Mouse (Mus musculus) kidney, postnatal 0 days (tissue): ENCODE measurements around the gene Suds3. TPM values are rescaled to one million over a fixed set of nuclear protein-coding genes. Genes with fewer than 3 reads are reported as not detected.

Experiments used
- ATAC-seq: fragments of 200-750 bp; cut with Nextera tagmentation; replicated peaks from 2 replicates; pipeline ENCODE4 v1.8.0; 2017; ENCODE audit warnings: low read depth, moderate number of reproducible peaks, moderate TSS enrichment, moderate library complexity; ENCODE audit not compliant: low FRiP score
- DNase-seq: peaks from one replicate; pipeline ENCODE4 v3.0.0-alpha.2; 2016; ENCODE audit warnings: low spot score
- H3K27ac ChIP-seq: fragments of 300-500 bp; sonication (generic); 2 replicates; pipeline ENCODE4 v1.5.1; 2014; ENCODE audit warnings: mild to moderate bottlenecking
- H3K27me3 ChIP-seq: fragments of 300-500 bp; sonication (generic); 2 replicates; pipeline ENCODE4 v1.6.1; 2014; ENCODE audit warnings: low read length, mixed read lengths; ENCODE audit not compliant: insufficient read depth
- H3K36me3 ChIP-seq: fragments of 300-500 bp; sonication (generic); 2 replicates; pipeline ENCODE4 v1.6.1; 2014; ENCODE audit warnings: low read length, mixed read lengths; ENCODE audit not compliant: insufficient read depth
- H3K4me1 ChIP-seq: fragments of 300-500 bp; sonication (generic); replicated peaks from 2 replicates; pipeline ENCODE4 v1.6.1; 2014; ENCODE audit warnings: antibody characterized with exemption, low read length, mixed read lengths; ENCODE audit not compliant: insufficient read depth
- H3K4me2 ChIP-seq: fragments of 300-500 bp; sonication (generic); 2 replicates; pipeline ENCODE4 v1.6.1; 2014; ENCODE audit warnings: mild to moderate bottlenecking, low read length, moderate library complexity, mixed read lengths
- H3K4me3 ChIP-seq: fragments of 300-500 bp; sonication (generic); replicated peaks from 2 replicates; pipeline ENCODE4 v1.5.1; 2014; ENCODE audit warnings: low read depth, low read length
- H3K9ac ChIP-seq: fragments of 300-500 bp; sonication (generic); 2 replicates; pipeline ENCODE4 v1.6.1; 2014; ENCODE audit warnings: low read depth, low read length
- H3K9me3 ChIP-seq: fragments of 300-500 bp; sonication (generic); replicated peaks from 2 replicates; pipeline ENCODE4 v1.6.1; 2016; ENCODE audit warnings: low read length, inconsistent platforms, mixed read lengths
- CTCF ChIP-seq: IDR thresholded peaks from 2 replicates; pipeline ENCODE4 v1.5.1; 2016; ENCODE audit warnings: antibody characterized with exemption, low read depth, mild to moderate bottlenecking, moderate library complexity
- WGBS: fragments of 180-500 bp; shearing (Covaris S2); extraction: QIAGEN DNeasy Blood & Tissue Kit; methylation state at CpG from one replicate; pipeline ENCODE4 v1.1.7; 2014; 5-methylcytosine and 5-hydroxymethylcytosine counted together
- polyA plus RNA-seq: library from polyadenylated mRNA; unstranded; fragments of >200 nt; fragmentation: Nextera tagmentation; extraction: Ambion mirVana; gene quantifications from 2 replicates; pipeline ENCODE4 v1.2.1, GENCODE M21; 2015

Suds3 gene
- polyA plus RNA-seq, 1 experiment from 2014 or later, result 69.3 TPM

DNA sequence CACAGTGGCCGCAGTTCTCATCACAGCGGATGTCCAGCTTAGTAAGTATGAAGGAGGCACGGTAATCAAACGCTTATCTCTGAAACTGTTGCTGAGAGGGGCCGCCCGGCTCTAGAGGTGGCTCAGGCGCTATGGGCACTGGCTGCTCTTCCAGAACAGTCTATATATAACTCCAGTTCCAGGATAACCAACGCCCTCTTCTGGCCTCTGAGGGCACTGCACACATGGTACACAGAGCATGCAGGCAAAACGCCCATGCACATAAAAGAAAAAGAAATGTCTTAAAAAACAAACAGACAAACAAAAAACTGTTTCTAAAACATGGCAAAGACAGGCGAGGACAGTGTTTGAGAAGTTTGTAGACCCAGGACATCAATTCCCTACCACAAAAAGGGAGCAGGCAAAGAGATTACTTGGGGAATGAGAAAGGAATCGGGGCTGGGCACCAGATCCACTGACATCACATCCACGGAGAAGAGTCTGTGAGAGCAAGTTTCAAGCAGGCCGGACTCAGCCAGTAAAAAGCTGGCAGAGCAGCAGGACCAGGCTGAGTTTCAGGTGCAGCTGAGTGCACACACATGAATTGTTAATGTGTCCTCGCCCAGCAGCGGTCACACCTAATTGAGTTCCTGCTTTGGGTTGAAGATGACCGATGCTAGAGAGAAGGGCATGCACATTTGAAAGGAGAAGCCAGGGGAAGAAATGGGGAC lies 4.7 kb downstream of the Suds3 start:
- Histone ChIP-seq H3K4me1 (no peaks in the 10 kb centered on the region), H3K27me3 (no peaks in the 10 kb centered on the region), H3K4me3 (no peak overlapping the region), H3K36me3 (peaks cover 28% of the 10 kb centered on the region), H3K9me3 (no peaks in the 10 kb centered on the region), H3K9ac (no peak overlapping the region), H3K4me2 (no peak overlapping the region), H3K27ac (no peak overlapping the region)
- ATAC-seq, result no peak
- WGBS, result 80% methylated on average over 16 of the region's 16 CpGs
- DNase-seq, result no peak
- TF ChIP-seq CTCF, result peak; percentile 32; the same call in 1 of the 2 replicates

DNA sequence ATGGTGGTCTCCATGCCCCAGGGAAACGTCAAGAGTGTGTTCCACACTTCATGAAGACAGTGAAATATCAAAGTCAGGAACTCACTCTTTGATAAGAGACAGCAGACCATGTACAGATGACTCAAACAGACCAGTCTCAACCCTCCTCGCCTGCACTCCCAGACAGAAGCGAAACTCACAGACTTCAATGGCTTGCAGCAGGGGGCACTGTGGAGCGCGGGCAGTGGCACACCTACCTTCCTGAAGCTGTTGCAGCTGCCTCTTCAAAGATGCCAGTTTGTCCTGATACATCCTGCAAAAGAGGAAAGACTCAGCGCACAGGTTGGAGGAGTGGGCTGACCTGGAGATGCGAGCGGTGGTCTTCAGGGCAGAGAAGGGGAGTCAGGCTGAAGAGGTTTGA lies 6.4 kb downstream of the Suds3 start:
- H3K36me3 ChIP-seq, result peaks cover 44% of the 10 kb centered on the region
- WGBS, result 87% methylated on average over 8 of the region's 8 CpGs
- H3K4me2 ChIP-seq, result no peak overlapping the region
- DNase-seq (no peak), ATAC-seq (no peak)
- no peak overlapping the region for H3K27ac ChIP-seq
- no peaks in the 10 kb centered on the region for H3K9me3 ChIP-seq
- peak; percentile 58 for TF ChIP-seq CTCF
- H3K27me3 ChIP-seq, result no peaks in the 10 kb centered on the region
- no peaks in the 10 kb centered on the region for H3K4me1 ChIP-seq
- no peak overlapping the region for H3K4me3 ChIP-seq
- H3K9ac ChIP-seq, result no peak overlapping the region

DNA sequence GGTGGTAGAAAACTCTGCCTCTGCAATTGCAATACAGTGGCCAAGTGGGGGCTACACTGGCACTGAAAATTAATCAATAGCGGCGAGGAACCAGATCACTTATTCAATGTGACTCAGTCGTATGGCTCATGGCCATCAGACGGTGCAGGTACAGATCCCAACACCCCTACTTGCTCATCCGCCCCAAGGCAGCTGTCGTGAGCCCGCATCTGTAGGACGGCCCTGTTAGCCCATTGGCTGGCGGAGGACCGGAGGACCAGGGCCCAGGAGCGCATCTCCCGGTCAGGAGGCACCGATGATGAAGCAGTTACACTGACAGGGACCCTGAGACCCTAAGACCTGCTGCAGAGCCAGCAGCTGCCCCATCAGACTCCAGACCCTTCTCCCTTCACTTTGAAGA lies 7.2 kb downstream of the Suds3 start:
- no peak for TF ChIP-seq CTCF
- Histone ChIP-seq H3K4me2 (no peak overlapping the region), H3K4me1 (no peaks in the 10 kb centered on the region), H3K9ac (no peak overlapping the region), H3K27ac (no peak overlapping the region), H3K27me3 (no peaks in the 10 kb centered on the region), H3K4me3 (no peak overlapping the region), H3K36me3 (peaks cover 45% of the 10 kb centered on the region), H3K9me3 (no peaks in the 10 kb centered on the region)
- 99% methylated on average over 13 of the region's 13 CpGs for WGBS
- ATAC-seq (no peak), DNase-seq (no peak)

DNA sequence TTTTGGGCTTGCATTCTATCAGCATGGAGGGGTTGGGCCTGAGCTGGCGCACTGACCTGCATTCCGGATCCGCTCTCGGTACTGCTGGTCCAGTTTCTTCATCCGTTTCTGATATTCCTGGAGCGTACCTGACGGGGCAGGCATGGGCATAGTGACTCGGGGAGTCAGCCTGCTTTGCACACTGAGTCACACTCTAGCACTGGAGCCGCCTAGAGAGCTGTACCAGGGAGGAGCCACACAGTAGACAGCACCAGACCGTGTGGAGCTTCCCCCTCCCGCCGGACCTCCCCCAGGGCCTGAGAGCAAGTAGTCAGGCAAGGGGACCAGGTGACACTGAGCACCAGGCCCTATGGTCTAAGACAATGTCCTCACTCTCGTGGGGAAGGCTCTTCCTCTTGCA lies 7.6 kb downstream of the Suds3 start:
- Histone ChIP-seq H3K27ac (no peak overlapping the region), H3K4me3 (no peak overlapping the region), H3K4me1 (no peaks in the 10 kb centered on the region), H3K9ac (no peak overlapping the region), H3K36me3 (peaks cover 49% of the 10 kb centered on the region), H3K4me2 (no peak overlapping the region), H3K27me3 (no peaks in the 10 kb centered on the region), H3K9me3 (no peaks in the 10 kb centered on the region)
- DNase-seq (no peak), ATAC-seq (no peak)
- no peak for TF ChIP-seq CTCF
- 94% methylated on average over 13 of the region's 13 CpGs for WGBS

DNA sequence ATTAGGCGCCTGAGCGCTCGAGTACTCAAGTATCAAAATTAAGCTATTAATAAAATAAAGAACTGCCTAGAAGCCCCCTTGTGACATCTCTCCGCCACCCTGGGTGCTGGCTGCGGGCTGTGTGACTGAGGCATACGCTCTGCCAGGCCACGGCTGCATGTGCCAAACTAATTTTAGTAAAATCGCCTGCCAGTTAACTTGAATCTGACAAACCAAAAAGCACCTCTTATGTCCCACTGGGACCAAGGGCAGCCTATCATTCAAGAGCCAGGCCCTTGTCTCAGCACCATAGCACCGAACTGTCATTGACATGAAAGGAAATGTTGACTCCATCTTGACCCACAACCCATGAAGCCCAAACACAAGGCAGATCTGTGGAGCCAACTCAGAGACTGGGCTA lies 10.2 kb downstream of the Suds3 start:
- no peak overlapping the region for H3K9ac ChIP-seq
- DNase-seq (no peak), ATAC-seq (no peak)
- 78% methylated on average over 9 of the region's 9 CpGs for WGBS
- no peak overlapping the region for H3K4me3 ChIP-seq
- no peaks in the 10 kb centered on the region for H3K9me3 ChIP-seq
- H3K4me1 ChIP-seq, result no peaks in the 10 kb centered on the region
- H3K4me2 ChIP-seq, result no peak overlapping the region
- no peak for TF ChIP-seq CTCF
- H3K27ac ChIP-seq, result no peak overlapping the region
- H3K36me3 ChIP-seq, result peaks cover 56% of the 10 kb centered on the region
- no peaks in the 10 kb centered on the region for H3K27me3 ChIP-seq

GRCm38 (mm10) chr5:117104329-117104728 lies 11.6 kb downstream of the Suds3 start:
- H3K4me1 ChIP-seq, result no peaks in the 10 kb centered on the region
- no peaks in the 10 kb centered on the region for H3K27me3 ChIP-seq
- TF ChIP-seq CTCF, result no peak
- H3K4me2 ChIP-seq, result no peak overlapping the region
- H3K9ac ChIP-seq, result no peak overlapping the region
- no peaks in the 10 kb centered on the region for H3K9me3 ChIP-seq
- no peak for ATAC-seq
- H3K36me3 ChIP-seq, result peaks cover 67% of the 10 kb centered on the region
- 96% methylated on average over 12 of the region's 12 CpGs for WGBS
- H3K4me3 ChIP-seq, result no peak overlapping the region
- DNase-seq, result no peak
- H3K27ac ChIP-seq, result no peak overlapping the region
